Mouse (Mus musculus): ENCODE measurements around the gene Gprc5a. TPM values are rescaled to one million over a fixed set of nuclear protein-coding genes. Genes with fewer than 3 reads are reported as not detected.

Gprc5a gene
- not detected in 2 replicates for total RNA-seq (2014; fragmentation: Nextera tagmentation)
- 1.1 TPM in 1 of 2 replicates, not detected in the other for total RNA-seq (2017)

DNA sequence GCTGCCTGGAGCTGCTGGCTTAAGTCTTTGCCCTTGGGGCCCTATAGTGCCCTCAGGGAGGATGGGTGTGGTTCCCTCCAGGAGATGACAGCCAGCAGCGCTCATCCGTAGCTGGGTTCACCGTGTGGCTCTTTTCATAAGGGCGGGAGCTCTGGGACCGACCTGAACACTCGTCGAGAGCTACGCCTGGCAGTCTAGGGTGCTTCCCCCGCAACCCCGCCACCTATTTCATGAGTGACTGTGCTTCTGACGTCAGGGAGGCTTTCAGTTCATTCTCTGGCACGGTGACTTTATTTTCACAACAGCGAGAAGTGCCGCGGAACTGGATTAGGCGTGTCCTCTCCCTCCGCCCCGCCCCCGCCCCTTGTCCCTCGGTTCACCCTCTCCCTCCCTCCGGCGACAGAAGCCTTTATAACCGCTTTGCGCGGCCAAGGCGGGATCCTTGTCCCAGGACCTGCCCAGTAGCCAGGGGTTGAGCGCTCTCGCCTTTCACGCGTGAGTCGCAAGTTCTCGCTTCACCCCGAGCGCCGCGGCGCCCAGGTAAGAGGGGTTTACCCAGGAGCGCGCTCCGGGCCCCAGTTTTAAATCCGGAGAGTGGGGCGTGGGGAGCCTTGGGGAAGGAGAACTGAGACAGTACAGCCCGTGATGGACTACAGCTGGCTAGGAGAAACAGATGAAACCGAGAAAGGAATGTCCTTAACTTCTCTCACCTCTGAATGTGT lies at the start of gene Gprc5a:
Gprc5a (plus strand) TSS at position 416 of the 722 bp plus-strand sequence.
- ATAC-seq (replicated peaks; ENCODE audit: low FRiP score, low TSS enrichment, poor library complexity, severe bottlenecking), result peak; percentile 88

DNA sequence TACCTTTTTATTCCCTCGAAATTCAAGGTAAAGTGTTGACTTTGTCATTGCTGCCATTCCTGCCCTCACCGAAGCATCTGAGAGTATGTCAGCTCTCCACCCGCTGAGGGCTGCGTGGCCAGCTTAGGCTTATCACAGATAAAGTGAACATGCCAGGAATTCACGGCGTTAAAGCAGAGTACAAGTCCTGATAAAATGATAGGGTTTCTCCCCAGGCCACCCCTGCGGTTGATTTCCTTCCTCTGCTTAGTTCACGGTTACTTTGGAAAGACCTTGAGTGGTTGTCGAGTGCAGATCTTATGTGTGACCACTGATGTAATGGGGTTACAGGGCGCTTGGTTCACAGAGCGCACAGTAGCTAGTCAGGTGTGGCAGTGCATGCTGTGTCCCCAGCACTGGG lies 48.2 kb upstream of the Gprc5a start:
- ATAC-seq (replicated peaks; ENCODE audit: low FRiP score, low TSS enrichment, poor library complexity, severe bottlenecking), result peak; percentile 50

DNA sequence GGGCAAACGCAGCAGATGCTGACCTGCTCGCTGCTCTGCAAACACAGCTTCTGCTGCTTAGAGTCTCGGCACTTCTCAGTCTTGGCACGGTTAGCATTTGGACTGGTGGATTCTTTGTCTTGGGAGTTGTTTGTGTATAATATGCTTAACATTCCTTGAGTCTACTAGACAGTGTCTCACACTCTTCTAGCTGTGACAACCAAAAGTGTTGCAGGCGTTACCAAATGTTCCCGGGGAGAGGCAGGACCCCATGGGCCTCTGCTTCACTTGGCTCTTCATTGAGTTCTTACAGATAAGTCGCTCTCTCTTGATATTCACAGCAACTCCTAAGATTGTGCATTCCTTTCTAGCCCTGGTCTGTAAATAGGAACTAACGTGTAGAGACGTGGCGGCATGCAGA lies 45.9 kb upstream of the Gprc5a start:
- ATAC-seq (replicated peaks; ENCODE audit: low FRiP score, low TSS enrichment, poor library complexity, severe bottlenecking), result no peak

DNA sequence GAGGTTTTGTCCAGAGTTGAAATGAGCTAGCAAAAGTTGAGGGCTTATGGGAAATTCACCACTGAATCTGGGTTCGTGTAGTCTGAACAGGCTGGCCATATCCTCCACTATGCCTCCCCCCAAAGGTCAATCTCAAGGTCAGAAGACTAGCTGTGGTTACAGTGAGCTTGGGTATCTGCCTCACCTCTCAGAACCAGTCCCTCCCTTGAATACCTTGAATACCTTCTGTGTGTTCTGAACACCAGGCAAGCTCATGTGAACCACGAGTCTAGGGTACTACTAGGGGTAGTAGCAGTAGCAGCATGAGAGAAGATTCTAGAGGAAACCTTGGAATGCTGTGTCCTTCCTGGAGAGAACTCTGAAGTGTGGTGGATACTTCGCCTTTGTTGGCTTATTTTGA lies 43.8 kb upstream of the Gprc5a start:
- ATAC-seq (replicated peaks; ENCODE audit: low FRiP score, low TSS enrichment, poor library complexity, severe bottlenecking), result no peak

DNA sequence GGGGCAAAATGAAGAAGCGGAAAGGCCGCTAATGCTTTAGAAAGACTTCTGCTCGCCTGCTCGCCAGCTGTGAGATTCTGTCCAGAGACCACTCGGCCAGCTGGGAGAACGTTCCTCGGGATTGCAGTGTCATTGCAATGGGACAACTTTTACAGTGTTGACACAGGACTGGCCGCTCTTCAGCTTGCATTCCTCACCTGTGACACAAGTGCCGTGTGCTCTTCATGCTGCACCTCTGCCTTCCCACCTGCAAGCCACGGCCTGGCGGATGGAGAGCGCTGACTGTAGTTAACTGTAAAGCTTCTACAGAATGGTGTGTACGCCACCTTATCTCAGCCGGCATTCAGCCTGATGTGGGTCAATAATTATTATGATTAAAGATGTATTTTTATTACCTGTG lies 42.1 kb upstream of the Gprc5a start:
- no peak for ATAC-seq (replicated peaks; ENCODE audit: low FRiP score, low TSS enrichment, poor library complexity, severe bottlenecking)

DNA sequence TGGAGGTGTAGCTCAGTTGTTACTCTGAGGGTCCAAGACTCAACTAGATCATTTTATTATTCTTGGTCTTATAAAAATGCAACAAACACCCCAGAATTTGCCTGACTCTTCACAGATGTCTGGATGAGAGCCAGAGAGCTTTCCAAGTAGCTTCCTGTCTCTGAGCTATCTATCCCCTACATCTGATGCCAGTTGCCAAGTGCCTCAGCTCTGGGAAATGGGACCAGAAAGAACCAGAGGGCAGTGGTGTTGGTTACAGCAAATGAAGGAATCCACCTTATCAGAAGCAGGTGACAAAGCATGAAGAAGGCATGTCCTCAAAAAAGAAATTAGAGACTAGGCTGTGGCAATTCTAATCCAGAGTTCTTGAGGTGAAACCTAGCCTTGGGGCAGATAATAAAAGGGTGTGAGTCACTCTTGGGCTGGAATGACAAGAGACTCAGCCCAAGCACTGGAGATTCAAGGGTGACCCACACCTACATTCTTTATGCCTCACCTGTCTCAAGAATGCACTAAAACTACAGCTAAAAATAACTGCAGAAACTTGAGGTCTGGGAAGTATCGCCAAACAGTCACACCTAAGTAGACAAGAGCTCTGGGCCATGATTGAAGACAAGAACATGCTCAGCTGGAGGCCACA lies 40.5 kb upstream of the Gprc5a start:
- ATAC-seq (replicated peaks; ENCODE audit: low FRiP score, low TSS enrichment, poor library complexity, severe bottlenecking), result no peak

DNA sequence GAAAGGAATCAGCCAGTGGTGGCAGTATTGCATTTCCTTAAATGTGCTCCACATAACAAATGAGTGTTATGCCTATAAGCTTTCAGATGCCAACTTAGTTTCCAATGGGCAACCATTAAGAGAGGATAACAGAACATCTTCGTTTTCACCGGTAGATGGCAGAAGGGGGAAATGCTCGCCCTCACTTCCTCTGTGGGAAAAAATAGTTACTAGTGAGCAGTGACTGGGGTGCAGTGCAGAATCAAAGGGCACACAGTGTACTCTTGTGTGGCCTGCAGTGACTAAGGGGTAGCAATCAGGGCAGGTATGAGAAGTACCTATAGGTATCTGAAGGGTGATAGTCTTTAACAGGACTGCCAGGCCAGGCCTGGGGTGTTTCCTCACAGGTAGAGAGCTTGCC lies 39.2 kb upstream of the Gprc5a start:
- ATAC-seq (replicated peaks; ENCODE audit: low FRiP score, low TSS enrichment, poor library complexity, severe bottlenecking), result peak; percentile 75

DNA sequence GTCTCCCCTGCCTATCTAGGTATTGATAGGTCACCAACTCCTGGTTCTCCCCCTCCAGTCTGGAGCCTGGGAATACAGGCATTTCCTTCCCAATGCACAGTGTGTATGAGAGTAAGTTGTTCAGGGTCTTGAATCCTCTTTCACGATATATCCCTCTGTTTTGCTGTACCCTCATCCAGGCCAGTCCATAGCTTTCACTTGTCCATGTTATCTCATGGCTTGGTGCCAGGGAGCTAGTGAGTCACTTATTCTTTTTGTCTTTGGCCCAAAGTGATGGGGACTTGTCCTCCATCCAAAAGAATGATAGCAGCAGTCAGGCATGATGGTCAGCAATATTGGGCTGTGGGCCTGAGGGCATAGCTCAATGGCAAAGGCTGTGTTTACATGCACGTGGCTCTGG lies 38.7 kb upstream of the Gprc5a start:
- no peak for ATAC-seq (replicated peaks; ENCODE audit: low FRiP score, low TSS enrichment, poor library complexity, severe bottlenecking)

DNA sequence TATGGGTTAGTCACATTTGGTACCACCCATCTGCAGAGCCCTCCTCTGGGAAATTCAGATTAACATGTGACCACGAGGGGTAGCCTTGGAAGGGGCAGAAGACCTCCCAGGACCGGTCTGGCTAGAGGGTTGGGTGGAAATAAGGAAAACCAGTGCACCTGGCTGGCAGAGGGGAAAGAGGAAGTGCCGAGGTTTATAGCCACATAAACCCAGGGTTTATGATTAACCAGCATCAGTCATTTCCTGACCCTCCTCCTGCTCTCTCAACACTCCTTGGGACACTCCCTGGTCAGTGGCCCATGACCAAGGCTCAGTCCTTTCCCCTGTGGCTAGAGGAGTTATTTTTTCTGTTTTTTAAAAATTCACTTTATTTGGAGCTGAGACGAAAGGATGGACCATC lies 36.2 kb upstream of the Gprc5a start:
- ATAC-seq (replicated peaks; ENCODE audit: low FRiP score, low TSS enrichment, poor library complexity, severe bottlenecking), result no peak

DNA sequence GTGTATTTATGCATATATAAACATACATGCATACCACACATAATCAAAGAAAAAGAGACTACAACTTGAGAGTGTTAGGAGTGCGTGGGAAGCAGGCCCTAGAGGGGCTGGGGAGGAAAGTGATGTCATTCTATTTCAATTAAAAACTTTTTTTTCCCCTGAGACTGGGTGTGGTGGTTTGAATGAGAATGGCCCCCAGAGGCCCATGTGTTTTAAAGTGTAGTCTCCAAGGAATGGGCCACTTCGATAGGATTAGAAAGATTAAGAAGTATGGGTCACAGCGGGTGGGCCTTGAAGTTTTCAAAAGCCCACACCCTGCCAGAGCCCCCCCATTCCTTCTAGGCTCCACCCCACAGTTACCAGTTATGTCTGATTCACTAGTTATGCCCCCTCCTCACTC lies 26.8 kb upstream of the Gprc5a start:
- ATAC-seq (replicated peaks; ENCODE audit: low FRiP score, low TSS enrichment, poor library complexity, severe bottlenecking), result no peak

DNA sequence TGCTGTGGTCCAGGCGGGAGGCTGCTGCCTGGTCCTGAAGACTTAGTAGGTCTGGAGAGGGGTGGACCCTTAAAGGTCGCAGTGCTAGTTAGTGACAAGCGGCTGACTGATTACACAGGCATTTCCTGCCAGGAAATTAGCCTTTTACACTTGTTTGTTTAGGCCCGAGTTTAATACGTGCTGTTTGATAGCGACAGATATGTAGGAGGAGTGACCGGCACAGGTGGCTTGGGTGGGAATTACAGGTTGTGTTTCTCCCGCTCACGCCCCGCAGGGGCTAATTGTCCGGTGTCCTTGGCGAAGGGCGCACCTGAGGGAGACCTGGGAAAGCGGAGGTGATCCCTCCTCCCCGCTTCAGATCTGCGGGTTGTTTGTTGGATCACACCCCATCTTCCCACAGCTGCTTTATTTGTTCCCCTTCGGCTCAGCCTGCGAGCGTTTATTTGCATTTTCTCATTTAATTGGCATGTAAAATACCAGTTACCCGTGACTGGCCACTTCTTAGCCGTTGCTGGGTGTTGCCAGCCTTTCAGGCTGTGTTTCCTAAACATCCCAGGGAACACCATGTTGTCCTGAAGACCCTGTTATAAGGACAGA lies 25.1 kb upstream of the Gprc5a start:
- no peak for ATAC-seq (replicated peaks; ENCODE audit: low FRiP score, low TSS enrichment, poor library complexity, severe bottlenecking)

DNA sequence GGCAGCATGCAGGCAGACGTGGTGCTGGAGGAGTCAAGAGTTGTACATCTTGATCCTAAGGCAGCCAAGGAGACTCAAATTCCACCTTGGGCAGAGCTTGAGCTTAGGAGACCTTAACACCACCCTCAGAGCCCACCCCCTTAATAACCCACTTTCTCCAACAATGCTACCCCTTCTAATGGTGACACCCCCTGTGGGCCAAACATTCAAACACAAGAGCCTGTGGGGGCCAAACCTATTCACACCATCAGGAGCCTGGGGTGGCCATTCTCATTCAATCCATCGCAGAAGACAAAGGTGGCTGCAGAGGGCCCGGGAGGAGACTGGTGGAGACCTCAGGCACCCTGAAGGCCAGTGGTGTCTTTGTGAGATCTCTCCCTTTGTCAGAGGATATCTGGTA lies 23.5 kb upstream of the Gprc5a start:
- no peak for ATAC-seq (replicated peaks; ENCODE audit: low FRiP score, low TSS enrichment, poor library complexity, severe bottlenecking)

DNA sequence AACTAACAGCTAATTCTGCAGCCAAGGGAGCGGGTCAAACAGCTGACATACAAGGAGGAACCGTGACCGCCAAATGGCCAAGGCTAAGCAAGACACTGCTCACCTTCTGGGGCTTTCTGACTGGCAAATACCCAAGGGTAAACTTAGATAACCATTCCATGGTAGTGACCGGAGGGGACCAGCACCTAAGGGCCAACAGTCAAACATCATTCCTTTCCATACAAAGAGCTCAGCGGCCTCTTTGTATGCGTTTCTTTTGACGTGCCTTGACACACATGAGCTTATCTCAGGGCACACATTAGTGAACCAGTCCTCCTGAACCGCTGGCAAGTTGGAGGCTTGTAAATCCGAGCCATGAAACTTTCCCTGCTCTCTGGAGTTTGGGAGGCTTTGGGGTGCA lies 18.2 kb upstream of the Gprc5a start:
- ATAC-seq (replicated peaks; ENCODE audit: low FRiP score, low TSS enrichment, poor library complexity, severe bottlenecking), result no peak

DNA sequence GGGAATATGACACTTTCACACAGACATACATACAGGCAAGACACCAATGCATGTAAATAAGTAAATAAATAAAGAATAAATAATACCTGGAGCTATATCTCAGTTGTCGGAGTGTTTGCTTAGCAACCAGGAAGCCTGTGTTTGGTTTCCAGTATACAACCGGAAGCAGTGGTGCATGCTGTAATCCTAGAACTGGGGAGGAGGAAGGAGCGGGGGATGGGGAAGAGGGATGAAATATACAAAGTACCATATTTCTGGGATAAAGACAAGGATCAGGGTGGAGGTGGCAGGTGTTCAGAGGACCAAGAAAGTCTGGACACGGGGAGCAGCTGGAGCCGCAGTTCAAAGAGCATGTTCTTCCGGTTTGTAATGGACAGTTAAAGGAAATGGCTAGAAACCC lies 16.9 kb upstream of the Gprc5a start:
- ATAC-seq (replicated peaks; ENCODE audit: low FRiP score, low TSS enrichment, poor library complexity, severe bottlenecking), result no peak

DNA sequence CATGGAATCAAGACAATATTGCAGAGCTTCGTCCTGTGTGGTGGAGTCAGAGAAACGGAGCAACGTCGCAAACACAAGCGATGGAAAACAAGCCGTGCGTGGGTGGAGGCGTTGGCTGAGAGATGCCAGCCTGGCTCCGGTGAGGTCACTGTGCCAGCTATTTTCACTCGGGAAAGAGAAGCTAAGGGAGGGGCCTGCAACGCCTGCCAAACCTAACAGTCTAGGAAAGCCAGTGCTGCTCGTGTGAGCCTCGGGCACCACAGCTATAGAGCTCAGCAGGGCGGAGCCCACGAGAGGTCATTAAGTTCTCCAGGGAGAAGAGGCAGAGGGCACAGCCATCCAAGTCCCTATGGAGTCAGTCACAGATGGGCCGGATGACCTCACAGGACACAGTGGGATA lies 16.5 kb upstream of the Gprc5a start:
- no peak for ATAC-seq (replicated peaks; ENCODE audit: low FRiP score, low TSS enrichment, poor library complexity, severe bottlenecking)

DNA sequence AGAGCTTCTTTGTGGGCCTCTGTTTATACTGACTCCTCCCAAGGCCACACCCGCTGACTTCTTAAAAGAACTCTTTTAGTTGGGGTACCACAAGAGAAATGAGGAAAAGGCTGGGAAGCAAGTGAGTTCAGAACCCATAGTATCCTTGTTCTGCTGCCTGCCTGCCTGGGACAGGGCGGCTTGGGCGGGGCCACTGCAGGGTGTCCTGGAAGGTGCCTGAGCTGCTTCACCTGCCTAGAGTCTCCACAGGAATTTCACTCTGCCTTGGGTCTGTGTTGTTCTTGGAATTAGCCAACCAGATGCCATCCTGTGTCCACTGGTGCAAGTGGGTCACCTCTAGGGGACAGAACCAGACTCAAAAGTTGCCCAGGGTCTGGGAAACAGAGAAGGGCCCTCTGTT lies 11.7 kb upstream of the Gprc5a start:
- ATAC-seq (replicated peaks; ENCODE audit: low FRiP score, low TSS enrichment, poor library complexity, severe bottlenecking), result no peak

DNA sequence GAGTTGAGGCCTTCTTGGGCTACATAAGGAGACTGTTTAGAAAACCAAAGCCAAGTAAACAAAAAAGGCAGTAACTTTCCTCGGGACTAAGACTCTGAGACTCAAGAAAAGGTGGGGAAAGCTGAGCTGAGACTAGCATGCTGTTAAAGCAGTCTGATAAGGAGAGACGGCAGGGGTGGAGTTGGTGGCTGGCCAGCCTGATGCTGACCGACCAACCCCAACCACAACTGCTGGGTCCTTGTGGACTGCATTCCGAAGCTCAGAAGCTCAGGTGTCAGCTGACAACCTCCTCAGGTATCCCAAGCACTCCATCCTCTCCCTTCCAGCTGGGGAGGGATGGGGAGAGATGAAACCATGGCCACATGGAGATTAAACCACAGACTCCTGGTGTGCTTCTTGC lies 9.6 kb upstream of the Gprc5a start:
- no peak for ATAC-seq (replicated peaks; ENCODE audit: low FRiP score, low TSS enrichment, poor library complexity, severe bottlenecking)

DNA sequence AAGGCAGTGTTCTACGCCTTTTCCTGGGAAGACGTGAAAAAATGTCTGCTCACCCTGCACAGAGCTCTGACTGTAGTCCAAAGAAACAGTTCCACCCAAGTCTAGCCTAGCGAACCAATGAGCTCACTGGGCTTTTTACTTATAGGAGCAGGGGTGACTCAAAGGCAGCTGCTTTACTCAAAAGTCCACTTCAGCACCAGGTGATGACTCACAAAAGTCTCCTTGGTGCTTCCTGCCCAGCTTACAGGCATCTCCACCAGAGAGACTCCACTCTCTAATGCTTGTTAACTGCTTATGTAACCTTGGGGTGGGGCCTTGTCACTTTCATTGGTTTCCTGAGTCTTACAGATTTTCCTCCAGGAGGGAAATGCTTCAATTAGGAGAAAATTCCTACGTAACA lies 4.7 kb upstream of the Gprc5a start:
- no peak for ATAC-seq (replicated peaks; ENCODE audit: low FRiP score, low TSS enrichment, poor library complexity, severe bottlenecking)

DNA sequence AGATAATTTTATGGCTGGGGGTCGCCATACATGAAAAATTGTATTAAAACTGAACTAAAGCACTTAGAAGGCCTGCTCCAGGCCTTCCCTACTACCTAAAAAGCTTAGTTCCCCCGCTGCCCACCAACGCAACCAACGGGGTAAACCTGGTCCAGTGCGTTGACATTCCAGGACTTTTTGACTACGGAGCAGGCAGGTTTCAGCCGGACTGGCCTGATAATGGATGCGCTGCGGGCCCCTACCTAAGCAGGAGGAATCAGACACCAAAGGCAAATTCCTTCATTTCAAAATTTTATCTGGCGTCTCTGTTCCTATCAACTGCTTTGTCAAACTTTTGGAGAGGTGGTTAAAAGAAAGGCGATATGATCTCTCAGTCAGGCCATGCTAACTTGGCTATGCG lies 830 bp upstream of the Gprc5a start:
- ATAC-seq (replicated peaks; ENCODE audit: low FRiP score, low TSS enrichment, poor library complexity, severe bottlenecking), result no peak

DNA sequence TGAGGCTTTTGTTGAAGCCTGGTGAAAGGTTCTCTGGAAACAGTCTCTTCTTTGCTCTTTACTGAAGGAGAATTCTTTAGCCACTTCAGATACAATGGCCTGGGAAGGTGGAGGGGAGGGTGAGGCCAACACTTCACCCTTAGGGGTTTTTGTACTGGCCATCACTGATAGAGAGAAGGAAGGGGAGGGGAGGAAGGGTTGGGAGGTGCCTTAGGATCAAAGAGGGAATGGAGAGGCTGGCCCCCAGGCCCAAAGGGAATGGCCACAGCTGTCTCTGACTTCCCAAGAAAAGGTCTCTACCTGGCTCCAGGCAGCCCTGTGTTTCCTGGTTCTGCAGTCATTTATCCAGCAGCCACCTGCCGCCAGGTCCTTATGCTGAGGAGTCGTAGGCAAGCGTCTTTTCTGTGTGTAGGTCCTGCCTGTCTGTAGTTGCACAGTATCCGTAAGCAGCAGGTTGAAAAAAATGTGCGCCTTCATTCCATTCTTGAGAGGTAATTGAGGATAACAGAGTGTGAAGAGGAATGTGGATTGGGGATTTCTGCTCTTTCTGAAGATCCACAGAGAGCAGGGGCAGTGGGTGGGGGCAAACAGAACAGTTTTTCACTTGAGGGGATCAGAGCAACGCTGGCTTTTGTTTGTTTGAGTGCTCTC lies 1.5 kb downstream of the Gprc5a start:
- no peak for ATAC-seq (replicated peaks; ENCODE audit: low FRiP score, low TSS enrichment, poor library complexity, severe bottlenecking)

DNA sequence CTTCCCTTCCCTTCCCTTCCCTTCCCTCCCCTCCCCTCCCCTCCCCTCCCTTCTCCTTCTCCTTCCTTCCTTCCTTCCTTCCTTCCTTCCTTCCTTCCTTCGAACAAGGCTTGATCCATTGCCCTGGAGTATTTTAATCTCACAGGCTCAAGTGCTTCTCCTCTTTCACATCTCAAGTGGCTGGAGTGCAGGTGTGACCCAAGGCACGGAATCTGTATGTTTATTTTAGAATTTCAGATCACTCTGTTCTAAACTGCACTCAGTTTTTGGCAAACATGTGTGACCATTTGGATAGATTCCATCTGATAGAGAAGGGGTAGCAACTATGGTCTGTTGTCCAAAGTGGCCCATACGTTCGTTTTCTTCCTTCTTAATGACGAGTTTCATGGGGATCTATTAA lies 2.8 kb downstream of the Gprc5a start:
- ATAC-seq (replicated peaks; ENCODE audit: low FRiP score, low TSS enrichment, poor library complexity, severe bottlenecking), result no peak
